Mouse (Mus musculus) embryo, embryonic 9.5 days (tissue): ENCODE data around the gene Zer1.
A peak's percentile ranks its signal among the peaks of the same experiment; 100 is the strongest.

Experiments
- DNase-seq: peaks from one replicate; pipeline ENCODE4 v3.0.0-alpha.2; 2017; ENCODE audit errors: extremely low spot score

Gene Zer1

GRCm38 (mm10) chr2:30051992-30052761 is 72.2 kb downstream of the Zer1 start:
- no peak for DNase-seq

GRCm38 (mm10) chr2:30049831-30050230 is 74.6 kb downstream of the Zer1 start:
- DNase-seq = no peak

GRCm38 (mm10) chr2:30048699-30049388 is 75.5 kb downstream of the Zer1 start, which contains the start of gene Wdr34:
Gene Wdr34, minus strand, starts transcription at chr2:30048881.
- peak; percentile 99 for DNase-seq

GRCm38 (mm10) chr2:30048101-30048501 is 76.3 kb downstream of the Zer1 start:
- DNase-seq = no peak
